Mouse (Mus musculus) monocyte, adult 5-6 weeks (primary cell): ENCODE measurements around the gene Ssh2. TPM values are rescaled to one million over a fixed set of nuclear protein-coding genes. Genes with fewer than 3 reads are reported as not detected.
"Not testable (repeated sequence)": the region's sequence is repeated elsewhere in the genome, so short reads cannot be mapped to it uniquely, and the experiment has no call there.

Source experiments
- ATAC-seq: fragments of 153-309, 156-312 bp; replicated peaks from 2 replicates; pipeline ENCODE4 v1.8.0; 2017; ENCODE audit warnings: mild to moderate bottlenecking; ENCODE audit not compliant: low TSS enrichment, insufficient number of reproducible peaks, severe bottlenecking, poor library complexity, low FRiP score
- total RNA-seq: library from RNA; stranded (forward); fragments of 200-1000, 200-491, 200-594 nt; gene quantifications from 3 replicates; pipeline ENCODE4 v1.2.3, GENCODE M21; 2017

Ssh2 gene
- total RNA-seq, 1 experiment from 2014 or later: 254 TPM

GRCm38 (mm10) chr11:77214755-77215154, 1.3 kb upstream of the Ssh2 start:
- ATAC-seq: peak; percentile 77

- ATAC-seq: 0 out of 2 replicates have a peak, but pooled peaks have one; percentile 11
These were observed 604 bp upstream of the Ssh2 start for GRCm38 (mm10) chr11:77215483-77215882.

GRCm38 (mm10) chr11:77216761-77217130, 659 bp downstream of the Ssh2 start:
- ATAC-seq: no peak

- no peak for ATAC-seq
These were observed 14.7 kb downstream of the Ssh2 start for GRCm38 (mm10) chr11:77230765-77231164.

GRCm38 (mm10) chr11:77231514-77231913, 15.4 kb downstream of the Ssh2 start:
- ATAC-seq: no peak

- no peak for ATAC-seq
These were observed 19.2 kb downstream of the Ssh2 start for GRCm38 (mm10) chr11:77235267-77235666.

GRCm38 (mm10) chr11:77239658-77240345, 23.7 kb downstream of the Ssh2 start:
- ATAC-seq: peak; percentile 92

GRCm38 (mm10) chr11:77240466-77241246, 24.6 kb downstream of the Ssh2 start:
- no peak for ATAC-seq

- no peak for ATAC-seq
These were observed 26.8 kb downstream of the Ssh2 start for GRCm38 (mm10) chr11:77242912-77243311.

GRCm38 (mm10) chr11:77252826-77253225, 36.7 kb downstream of the Ssh2 start:
- ATAC-seq: no peak

- no peak for ATAC-seq
These were observed 43.4 kb downstream of the Ssh2 start for GRCm38 (mm10) chr11:77259441-77259840.

GRCm38 (mm10) chr11:77267401-77267800, 51.3 kb downstream of the Ssh2 start:
- no peak for ATAC-seq

GRCm38 (mm10) chr11:77276000-77276399, 59.9 kb downstream of the Ssh2 start:
- ATAC-seq: no peak

- not testable (repeated sequence) for ATAC-seq
These were observed 62.5 kb downstream of the Ssh2 start for GRCm38 (mm10) chr11:77278538-77278937.

- no peak for ATAC-seq
These were observed 64.1 kb downstream of the Ssh2 start for GRCm38 (mm10) chr11:77280219-77280618.

- ATAC-seq: no peak
These were observed 75.4 kb downstream of the Ssh2 start for GRCm38 (mm10) chr11:77291447-77291846.

- ATAC-seq: not testable (repeated sequence)
These were observed 77.6 kb downstream of the Ssh2 start for GRCm38 (mm10) chr11:77293673-77294072.

- no peak for ATAC-seq
These were observed 81.2 kb downstream of the Ssh2 start for GRCm38 (mm10) chr11:77297246-77297645.

- no peak for ATAC-seq
These were observed 91.1 kb downstream of the Ssh2 start for GRCm38 (mm10) chr11:77307205-77307604.

- peak; percentile 66; the same call in 1 of the 2 replicates for ATAC-seq
These were observed 92.4 kb downstream of the Ssh2 start for GRCm38 (mm10) chr11:77308533-77308932.
